Mouse (Mus musculus): Measurements from ENCODE around the gene Gtpbp2.

Gene Gtpbp2

DNA sequence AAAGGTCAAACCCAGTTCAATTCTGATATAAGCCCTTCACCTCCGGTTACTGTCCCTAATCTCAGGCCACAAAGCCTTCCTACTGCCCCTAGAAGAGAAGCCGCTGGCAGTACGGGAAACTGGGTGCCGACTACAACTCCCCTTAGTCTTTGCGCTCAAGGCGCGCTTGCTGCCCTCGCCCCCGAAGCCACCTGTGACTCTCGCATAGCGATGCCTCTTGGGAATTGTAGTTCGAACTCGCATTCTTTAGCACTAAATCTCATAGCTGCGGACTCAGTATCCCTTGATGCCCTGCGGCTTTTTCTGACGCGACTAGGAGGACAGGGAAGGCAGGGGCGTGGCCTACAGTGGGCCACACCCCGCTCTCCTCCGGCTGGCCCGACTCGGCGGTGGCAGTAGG, at the start of gene Gtpbp2:
TSS of gene Gtpbp2 (plus strand) at position 347 of the 400 bp plus-strand sequence.
- DNase-seq, result peak; percentile 99

DNA sequence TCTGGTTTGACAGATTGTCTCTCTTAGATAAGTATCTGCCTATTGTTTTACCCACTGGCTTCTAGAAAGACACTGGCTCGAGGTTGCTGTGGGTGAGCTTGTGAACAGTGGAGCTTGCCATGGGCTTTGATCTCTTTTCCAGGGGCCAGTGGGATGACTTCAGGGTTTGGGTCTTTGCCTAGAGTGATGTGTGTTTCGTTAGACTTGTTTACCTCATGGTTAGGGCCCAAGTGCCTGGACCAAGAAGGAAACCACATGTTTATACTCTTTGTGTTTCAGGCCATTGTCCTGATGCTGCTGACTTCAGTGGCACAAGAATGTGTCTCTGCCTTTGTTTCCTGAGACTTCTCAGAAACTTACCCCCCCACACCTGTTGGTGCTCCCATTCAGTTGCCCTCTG, 45.3 kb upstream of the Gtpbp2 start:
- DNase-seq, result no peak

DNA sequence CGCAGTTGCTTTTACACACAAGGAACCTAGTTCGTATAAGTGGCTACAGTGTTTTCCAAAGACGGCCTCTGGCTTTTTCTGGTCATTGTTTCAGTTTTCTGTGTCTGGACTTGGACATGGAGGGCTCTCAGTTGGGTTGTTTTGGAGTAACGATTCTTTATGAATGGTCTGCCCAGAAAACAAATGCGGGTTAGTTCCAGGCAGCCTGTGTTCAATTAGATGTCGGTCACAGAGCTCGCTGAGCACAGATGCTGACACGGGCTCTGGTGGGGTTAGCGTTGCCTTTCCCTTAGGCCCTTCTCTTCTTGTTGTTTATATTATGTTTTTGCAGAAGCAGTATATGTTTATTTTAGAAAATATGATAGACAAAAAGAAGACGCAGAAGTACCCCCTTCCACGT, 44.7 kb upstream of the Gtpbp2 start:
- no peak for DNase-seq

DNA sequence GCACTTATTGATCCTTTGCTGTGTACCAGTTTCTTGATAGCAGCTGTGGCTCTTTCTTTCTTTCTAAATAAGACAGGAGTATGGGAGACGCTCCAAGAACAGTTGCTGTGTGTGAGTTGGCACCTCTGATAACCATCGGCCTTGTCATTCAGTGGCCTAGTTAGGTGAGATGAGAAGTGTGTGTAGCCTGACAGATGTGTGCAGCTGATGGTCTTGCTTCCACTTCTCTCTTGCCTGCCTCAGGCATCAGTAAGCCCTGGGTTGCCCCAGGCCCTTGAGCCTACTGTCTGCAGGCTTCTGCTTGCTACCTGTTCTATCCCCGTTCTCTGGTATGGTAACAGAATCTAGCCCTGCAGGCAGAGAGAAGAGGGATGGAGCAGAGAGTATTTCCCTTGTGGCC, 44.0 kb upstream of the Gtpbp2 start:
- DNase-seq, result no peak

DNA sequence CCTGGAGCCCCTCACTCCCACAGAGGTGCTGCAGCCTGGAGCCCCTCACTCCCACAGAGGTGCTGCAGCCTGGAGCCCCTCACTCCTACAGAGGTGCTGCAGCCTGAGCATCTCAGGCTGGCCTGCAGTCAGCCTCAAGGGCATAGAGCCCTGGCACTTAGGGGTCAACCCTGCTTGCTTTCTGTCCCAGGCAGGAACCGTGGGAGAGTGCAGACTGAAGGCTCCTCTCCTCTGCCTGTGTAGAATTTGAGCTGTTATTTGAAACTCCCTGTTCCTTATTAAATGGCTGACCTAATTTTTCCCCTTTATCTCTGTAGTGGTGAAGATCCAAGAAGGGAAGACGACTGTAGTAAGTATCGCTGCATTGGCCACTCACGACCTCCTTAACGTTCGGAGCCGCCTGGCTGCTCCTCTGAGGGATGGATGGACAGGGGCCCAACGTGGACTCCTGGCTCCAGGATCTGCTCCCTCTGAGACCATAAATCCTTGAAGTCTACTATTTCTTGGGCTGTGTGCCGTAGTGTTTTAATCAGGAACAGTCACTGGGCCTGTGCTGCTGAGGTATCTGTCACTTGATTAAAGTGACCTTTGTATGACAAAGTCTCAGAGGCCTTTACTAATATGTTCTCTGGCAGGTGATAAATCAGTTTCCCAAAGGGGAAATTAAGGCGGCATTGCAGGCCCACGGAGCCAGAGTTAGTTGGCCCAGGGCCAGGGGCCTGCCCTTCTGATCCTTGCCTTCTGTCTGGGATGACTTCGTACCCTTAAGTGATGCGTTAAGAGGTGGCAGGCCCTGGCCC, 43.0 kb upstream of the Gtpbp2 start:
- no peak for DNase-seq

DNA sequence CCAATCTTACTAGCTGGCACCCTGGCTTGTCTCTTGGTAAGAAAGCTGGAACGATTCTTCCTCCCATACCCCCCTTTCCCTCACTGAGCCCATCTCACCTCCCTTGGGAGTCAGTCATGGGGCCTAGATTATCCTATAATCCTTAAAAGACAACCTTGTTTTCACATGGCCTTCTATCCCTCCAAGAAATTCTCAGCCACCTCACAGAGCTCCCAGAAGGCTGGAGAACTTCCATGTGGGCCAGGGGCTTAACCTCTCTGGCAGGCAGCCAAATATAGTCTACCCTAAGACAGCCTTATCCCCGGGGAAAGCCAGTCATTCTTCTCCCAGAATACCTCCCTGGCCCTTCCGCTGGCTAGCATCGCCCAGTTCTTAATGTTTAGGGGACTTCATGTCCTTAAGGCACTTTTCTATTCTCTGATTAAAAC, 42.4 kb upstream of the Gtpbp2 start:
- DNase-seq, result no peak

DNA sequence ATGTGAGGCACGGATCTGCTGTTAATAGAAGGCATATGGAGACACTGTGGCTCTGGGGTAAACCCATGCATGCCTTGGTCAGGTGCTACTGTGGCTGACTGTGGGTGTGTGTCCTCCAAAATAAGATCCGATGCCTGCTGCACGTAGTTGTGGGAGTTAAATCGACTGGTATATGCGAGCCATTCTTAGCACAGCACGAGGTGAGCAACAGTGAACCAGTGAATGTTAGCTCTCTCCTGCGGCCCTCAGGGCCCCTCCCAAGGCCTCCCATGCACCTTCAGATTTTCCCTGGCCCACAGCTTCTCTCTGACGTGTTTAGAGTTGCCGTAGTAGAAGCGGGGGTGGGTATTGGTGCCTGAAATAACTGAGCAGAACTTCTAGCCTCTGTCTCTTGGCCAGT, 41.2 kb upstream of the Gtpbp2 start:
- DNase-seq, result no peak

DNA sequence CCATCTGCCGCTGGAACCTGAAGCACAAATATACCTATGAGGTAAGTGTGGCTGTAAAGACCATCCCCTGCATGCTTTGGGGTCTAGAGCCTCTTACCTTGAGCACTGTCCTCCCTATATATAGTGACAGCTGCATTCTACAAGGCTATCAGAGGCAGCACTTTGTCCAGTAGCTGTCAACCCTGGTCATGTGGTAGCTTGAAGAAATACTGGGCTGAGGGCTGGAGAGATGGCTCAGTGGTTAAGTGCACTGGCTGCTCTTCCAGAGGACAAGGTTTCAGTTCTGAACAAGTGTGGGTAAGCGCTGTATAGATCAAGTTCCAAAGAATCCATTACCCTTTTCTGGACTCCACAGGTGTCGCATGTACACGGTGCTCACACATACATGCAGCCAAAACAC, 38.0 kb upstream of the Gtpbp2 start:
- no peak for DNase-seq

DNA sequence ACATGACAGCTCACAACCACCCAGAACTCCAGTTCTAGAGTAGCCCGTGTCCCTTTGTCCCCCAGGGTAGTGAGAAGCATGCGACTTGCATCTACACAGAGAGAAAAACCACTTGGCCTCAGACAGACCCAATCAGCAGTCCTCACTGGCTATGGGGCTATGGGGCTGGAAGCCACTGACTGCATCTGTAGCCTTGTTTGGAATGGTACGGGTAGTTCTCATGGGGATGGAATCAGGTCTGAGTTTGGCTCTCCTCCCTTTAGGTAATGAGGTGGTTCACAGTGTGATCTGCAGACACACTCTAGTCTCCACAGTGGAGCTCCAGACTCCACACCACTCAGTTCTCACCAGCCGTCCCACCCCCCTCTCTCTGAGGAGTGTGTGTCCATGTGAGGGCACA, 37.5 kb upstream of the Gtpbp2 start:
- DNase-seq, result no peak

DNA sequence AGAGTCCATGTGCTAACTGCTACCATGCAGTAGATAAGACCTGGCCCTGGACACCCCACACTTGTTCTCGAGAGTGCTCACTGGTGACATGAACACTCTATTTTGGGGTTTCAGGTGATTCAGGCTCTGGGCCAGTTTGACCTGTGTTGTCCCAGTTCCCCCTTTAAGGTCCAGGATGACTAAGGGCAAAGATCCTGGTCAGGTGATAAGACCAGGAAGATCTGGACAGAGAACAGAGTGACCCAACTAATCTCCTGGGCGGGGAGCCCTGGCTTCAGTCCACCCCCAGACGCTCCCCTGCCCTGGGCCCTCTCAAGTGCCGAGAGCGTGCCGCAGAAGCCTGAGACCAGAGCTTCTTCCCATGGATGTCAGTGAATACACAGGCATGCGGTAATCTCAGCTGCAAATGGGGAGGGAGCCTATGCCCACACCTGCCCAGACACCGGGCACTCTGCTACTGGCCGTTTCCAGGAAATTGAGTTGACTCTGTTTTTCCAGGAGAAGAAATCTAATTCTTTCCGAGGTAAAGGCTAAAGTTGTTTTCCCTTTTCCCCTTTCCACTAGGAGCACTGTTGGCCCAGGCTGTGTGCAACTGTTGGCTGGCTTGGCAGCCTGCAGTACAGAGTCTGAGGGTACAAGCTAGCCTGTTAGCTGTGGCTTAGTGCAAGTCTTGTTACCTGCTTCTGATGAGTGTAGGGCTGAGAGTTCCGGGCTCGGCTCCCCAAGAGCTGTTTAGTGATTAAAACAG, 36.7 kb upstream of the Gtpbp2 start:
- DNase-seq, result no peak

DNA sequence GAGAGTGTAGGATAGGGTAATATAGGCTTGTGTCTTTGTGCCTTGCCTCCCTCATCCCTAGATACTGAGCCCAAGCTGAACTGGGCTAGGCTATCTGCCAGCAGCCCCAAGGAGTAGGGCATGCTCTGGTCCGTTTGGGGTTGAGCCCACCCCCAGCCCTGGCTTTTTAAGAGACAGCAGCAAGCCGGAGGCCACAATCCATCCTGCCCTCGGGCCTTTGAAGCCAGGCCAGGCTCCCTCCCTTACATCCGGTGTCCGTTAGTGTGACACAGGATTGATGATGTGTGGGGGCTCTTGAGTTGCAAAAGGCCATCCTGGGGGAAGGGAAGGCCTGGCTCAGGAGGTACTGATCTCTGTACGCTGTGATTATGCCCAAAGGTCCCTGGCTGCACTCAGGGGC, 34.2 kb upstream of the Gtpbp2 start:
- DNase-seq, result no peak

DNA sequence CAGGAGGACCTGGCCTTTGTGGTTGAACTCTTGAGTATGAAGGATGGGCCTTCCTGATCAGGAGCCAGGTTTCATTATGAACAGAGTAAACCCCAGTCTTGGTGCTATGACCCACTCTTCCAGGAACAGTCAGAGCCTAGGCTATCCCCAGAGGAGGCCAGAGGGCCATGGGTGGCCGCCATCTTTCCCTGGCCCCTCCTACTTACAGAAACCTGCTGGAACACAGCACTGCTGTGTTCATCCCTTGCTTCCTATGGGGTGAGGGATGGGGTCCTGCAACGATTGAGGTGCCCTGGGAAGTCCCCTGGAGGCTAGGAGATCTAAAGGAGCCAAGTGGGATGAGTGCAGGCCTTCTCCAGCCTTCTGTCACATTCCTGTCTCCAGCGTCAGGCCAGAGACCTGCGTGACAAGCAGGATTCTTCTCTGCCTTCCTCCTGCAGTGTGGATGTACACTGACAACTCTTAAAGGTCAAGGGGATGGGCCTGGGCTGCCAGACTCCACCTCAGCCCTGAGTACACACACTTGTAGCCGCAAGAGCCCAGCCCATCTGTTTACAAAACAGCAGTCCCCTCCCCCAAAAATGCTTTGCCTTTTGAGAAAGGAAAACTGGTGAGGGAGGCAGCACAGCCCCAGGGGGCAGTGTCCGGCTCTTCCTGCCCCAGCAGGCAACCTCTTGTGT, 32.9 kb upstream of the Gtpbp2 start:
- no peak for DNase-seq

DNA sequence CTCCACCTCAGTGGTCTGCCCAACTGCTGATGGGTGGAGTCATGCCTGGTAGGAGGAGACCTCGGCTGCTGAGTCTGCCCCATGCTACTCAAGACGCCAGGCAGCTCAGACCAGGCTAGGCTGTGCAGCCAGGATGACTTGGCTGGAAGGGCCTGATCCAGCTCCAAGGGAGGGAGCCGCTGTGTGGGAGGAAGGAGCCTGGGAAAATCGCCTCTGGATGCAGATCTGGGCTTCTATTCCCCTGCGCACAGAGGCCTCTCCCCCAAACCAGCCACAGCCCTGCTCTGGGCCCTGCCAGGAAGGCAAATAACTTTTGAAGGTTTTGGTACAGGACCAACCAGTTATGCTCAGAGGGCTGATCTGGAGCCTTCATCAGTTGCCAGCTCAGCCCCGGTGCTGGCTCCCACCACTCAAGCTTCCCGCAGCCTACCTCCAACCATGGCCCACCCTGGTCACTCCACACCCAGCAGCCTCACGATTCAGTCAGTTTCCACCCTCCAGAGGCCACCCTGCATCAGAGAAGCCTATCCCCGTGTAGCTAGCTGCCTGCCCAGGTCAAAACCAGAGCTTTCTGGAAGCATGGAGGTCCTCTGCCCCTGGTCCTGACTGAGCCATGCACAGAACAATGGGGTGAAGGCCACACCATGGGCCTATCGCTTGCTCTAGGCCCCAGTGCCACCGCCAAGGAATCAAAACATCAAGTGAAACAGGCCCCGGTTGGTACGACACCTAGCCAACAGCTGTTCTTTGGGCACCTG, 30.9 kb upstream of the Gtpbp2 start:
- DNase-seq, result no peak

DNA sequence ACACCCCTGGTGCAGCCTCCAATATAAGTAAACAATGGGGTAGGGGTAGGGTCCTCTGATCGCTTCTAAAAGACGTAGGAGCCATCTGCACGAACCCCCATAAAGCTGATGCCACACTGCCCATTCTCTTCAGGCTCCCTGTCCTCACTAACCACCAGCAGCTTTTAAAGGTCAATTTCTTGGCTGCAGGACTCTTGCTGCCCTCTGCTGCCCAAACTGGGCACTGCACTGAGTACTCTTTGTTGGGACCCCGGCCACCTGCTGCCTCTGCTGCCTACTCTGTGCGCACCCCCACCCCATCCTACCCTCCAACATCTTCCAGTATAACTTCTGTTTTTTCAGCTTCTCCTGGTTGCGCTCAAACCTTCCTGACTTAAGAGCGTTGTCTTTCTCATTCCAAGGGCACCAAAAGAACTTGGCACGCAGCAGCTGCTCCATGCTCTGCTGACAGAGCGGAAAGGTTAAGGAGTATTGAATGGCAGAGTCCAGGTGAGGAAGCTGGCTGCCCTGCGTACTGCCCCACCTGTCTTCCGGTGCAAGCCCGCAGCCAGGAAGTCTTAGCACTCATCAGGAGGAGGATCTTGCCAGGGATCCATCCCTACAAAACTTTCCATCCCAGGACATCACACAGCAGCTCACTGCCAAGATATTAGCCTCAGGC, 28.6 kb upstream of the Gtpbp2 start:
- DNase-seq, result peak; percentile 55

DNA sequence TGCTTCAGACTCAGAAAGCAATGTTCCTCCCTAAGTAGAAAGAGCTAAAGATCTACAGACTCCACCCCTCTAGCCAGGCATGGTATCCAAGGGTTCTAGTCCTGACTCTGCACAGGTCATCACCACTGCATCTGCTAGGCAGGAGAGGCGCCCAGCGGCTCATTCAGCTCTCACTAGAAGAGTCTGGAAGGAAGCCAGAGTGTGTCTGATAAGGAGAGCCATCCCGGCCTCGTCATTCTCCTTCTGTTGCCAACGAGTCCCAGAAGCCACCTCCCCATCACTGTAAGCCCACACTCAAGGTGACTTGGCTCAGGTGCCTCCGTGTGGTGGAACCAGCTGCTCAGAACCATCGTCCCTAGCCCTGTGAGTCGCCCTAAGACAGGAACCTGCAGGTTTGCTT, 28.0 kb upstream of the Gtpbp2 start:
- DNase-seq, result no peak

DNA sequence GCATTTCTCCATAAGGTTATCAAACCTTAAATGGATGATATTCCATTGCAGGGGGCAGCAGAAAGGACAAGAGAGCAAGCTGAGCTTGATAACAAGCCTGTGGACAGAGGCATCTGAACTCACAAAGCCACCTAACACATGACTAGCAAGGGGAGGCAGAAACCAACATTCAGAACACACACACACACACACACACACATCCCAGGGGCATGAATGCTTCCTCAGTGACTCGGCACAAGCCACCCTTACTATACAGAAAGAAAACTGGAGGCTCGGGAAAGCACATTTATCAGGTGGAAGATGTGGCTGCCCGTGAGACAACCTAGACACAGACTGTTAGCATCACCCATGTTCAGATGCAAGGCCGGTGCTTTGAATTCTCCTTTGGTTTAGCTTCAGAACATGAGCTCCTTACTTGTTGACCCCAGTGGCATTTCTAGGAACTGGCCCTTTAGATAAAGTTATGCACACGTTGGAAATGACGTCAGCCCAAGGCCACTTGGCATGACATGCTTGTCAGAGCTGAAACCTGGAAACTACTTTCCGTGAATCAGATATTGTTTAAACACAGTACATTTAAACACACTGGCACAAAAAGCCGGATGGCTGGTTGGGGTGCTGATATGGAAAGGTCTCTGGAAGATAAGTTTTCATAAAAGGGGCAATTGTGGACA, 22.1 kb upstream of the Gtpbp2 start:
- no peak for DNase-seq

DNA sequence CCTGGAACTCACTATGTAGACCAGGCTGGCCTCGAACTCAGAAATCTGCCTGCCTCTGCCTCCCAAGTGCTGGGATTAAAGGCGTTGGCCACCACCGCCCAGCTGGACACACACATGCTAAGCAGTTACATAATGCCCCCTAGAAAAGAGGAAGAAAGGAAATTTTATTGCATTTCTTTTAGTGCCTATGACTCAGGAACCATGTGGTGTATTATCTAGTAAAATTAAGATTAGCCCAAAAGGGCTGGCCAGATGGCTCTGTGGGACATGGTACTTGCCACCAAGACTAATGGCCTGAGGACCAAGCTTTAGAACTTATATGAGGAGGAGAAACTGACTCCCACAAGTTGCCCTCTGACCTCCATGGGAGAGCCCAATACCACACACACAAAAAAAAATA, 21.0 kb upstream of the Gtpbp2 start:
- DNase-seq, result no peak

DNA sequence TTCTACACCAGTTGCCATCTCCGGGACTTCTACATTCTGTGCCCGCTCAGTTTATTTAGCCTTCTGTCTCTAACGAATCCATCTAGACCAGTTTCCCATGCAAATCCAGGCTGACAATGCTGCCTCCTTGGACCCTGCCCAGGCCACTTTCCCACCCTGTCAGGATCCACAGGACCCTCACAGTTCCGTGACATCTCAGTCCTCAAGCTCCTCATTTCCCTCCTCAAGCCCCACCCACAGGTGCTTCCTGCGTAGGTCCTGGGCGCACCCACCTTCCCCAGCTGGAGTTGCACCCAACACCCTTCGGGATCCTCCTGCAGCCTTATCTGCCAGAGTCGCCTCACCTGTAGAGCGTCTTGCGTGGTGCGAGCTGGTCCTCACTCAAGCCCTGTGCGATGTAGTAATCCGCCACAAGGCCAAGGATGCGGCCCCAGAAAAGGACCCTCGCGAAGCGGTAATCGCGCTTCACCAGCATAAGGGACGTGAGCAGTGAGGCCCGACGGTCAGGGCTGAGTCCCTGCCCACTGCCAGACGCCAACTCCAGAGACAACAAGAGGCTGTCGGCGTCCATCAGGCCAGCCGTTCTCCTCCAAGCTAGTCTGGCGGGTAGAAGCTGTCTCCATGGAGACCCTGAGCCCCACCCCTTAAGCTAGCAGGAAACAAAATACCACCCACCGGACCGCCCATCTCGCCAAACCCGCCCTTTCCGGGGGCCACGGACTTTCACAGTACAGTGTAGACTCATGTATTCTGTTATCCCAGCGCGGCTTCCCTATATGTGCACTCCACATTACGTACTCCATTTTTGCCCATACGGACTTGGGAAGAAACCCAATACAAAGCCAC, 17.0 kb upstream of the Gtpbp2 start, which contains the start of gene Rsph9:
TSS of gene Rsph9 (minus strand) at position 639 of the 846 bp plus-strand sequence.
- no peak for DNase-seq

DNA sequence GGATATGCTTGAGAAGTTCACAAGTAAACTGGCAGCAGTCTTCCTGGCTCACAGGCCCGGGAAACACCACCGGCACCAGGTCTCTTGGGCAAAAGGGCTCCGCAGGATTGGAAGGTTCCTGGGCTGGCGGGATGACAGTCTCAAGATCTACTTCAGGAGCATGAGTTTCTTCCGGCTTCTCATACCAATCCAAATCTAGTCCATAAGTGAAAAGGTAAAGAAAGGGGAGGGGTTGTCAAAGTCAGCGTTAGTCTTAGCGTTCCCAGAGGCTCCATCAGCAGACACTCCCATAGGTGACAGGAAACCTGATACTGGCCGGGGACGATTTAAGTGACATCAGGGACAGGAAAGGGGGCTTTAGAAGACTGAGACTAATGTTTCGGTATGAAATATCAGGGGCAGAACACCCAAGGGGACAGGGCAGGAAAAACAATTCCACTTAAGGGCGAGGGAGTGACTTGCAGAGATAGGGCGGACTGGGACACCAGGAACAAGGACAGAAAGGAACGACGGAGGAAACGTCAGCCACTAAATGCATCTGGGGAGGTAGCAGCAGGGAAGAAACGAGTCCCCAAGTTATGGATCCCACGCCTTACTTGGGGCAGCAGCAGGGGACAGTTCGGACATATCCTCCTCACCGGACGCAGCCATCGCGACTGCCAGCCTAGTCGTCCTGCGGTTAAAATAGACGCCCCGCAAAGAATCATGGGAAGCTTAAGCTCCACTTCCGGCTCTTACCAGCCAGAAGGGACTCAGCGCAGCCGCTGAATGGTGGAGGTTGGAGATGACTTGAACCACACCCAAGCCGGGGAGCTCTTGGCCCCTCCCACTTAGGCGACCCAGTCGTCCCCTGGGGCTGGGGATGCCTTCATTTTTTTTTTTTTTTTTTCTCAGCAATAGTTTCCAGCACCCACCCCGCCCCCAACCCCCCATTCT, 7.7 kb upstream of the Gtpbp2 start, which contains the start of gene Mad2l1bp:
TSS of gene Mad2l1bp (minus strand) at position 707 of the 936 bp plus-strand sequence.
- DNase-seq, result peak; percentile 87

DNA sequence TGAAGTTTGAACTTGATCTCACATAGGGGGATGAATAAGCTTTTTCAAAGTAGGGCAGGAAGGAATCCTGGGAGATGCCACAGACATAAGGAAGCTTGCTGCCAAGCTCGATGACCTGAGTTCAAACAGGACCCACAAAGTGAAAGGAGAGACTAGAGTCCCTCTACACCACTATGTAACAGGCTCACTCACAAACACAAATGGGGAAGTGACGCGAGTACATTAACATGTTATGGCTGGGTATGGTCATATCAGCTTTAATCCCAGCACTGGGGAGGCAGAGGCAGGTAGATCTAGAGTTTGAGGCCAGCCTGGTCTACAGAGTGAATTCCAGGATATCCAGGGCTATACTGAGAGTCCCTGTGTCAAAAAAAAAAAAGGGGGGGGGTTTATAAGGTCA, 6.5 kb upstream of the Gtpbp2 start:
- no peak for DNase-seq
